Mouse (Mus musculus): Measurements from ENCODE around the gene Palld.
A peak's percentile ranks its signal among the peaks of the same experiment; 100 is the strongest.

Palld gene

DNA sequence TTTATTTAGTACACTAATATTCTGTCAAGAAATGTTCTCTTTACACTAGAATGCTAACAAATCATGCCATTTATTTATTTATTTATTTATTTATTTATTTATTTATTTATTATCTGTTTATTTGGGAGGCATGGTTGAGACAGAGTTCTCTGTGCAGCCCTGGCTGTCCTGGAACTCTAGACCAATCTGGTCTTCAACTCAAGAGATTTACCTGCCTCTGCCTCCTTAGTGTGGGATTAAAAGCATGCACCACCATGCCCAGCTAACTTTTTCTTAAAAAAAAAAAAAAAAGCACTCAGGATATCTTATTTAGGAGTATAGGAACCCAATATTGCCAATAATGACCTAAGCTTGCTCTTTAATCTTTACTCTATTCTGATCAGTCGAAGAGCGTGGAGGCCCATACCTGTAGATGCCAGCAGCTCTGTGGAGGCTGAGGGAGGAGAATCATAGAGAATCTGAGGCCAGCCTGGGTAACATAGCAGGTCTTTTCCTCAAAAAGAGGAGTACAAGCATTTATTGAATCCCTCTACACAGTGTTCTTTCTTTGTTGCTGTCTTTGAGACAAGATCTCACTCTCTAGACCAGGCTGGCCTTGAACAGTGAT, 415.5 kb downstream of the Palld start:
- DNase-seq = no peak

DNA sequence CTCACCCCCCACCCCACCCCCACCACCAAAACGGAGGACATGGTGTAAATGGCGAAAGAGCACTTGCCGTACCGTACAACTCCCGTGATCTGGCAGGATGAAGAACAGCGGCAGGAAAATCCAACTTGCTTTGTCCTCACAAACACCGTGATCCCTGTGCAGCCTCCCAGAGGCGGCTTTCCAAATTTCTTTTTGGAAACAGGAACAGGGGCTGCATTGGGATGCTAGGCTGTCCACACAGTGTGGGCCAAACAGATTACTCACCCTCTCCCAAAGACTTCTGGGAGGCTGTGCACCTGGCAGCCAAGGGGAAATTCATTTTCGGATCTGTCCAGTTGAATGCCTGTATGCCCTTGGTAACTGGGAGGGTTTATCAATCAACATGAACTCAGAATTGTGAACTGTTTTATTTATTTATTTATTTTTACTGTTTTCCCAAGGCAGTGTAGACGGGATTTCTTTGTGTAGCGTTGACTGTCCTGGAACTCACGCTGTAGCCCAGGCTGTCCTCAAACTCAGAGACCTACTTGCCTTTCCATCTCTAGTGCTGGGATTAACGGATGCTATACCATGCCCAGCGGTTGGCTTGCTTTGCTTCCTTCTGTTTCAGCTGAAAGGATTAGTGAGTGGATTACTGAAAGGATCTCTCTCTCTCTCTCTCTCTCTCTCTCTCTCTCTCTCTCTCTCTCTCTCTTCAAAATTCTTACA, 422.1 kb downstream of the Palld start:
- DNase-seq = no peak

DNA sequence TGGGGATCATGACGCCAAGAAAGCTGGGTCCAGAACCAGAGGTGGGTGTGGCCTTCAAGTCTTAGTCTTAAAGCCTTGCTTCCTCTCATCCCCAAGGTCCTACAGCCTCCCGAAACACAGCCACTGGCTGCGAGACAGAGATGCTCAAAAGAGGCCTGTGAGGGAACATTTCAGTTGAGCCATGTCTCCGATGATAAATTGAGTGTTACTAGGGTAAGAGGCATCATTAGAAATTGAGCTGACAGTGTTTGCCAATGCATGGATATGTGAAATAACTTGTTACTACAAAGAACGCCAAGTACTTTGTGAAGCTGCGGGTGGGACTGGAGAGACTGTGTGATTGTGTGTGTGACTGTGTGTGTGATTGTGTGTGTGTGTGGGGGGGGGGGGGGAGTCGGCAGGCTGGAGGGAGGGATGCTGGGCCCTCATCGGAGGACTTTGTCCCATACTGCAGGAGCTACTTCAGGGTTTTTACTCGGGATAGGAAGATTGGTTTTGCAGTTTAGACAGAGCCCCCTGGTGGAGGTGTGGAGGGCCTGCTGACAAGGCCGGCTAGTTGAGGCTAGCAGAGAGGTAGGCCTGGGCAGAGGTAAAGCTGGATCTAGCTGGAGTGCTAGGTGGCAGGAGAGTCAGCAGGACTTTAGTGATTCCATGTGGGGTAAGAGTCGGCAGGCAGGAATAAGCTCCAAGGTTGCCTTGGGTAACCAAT, 422.8 kb downstream of the Palld start:
- peak; percentile 58 for DNase-seq

DNA sequence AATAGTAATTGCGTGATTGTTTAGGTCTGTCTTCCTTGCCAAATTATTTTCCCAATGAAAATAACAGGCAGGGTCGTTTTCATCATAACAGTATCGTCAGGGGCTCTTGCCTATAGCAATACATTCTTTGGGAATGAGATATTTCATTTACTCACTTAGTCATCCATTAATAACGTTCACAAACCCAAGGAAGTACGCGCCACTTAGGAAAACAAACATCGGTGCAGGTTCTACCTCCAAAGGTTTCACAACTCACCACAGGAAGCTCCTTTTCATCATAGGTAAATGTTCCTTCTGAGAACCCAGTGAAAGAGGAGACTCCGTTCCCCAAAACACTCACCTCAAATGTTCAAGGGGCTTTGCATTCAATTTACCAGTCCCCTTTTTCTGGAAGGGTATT, 423.7 kb downstream of the Palld start:
- DNase-seq = no peak

DNA sequence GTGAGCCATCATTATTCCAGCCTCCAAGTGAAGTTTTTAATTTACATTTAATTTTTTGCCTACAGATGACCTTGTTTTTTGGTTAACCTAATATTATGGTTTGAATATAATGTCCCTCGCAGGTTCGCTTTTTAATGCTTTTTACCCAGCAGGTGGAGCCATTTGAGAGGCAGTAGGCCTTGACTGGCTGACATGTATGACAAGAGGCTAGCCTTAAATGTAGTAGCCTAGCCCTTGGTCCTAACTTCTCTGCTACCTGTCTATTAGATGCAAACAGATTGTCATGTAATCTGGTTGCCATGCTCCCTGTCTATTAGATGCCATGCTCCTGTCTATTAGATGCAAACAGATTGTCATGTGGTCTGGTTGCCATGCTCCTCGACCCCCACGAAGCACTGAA, 424.3 kb downstream of the Palld start:
- no peak for DNase-seq

DNA sequence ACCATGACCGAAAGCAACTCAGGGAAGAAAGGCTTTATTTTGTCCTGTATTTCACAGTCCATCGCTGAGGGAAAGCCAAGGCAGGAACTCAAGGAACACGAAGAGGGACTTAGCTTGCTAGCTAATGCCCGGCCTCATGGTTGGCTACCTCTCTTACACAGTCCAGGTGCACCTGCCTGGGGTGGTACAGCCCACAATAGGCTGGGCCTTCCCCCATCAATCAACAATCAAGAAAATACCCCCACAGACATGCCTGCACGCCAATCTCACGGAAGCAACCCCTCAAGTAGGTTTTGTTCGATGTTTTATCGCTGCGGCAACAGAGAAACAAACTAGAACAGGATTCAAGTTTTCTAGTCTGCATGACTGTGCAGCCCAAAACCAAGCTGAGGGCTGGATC, 426.3 kb downstream of the Palld start:
- DNase-seq = no peak

DNA sequence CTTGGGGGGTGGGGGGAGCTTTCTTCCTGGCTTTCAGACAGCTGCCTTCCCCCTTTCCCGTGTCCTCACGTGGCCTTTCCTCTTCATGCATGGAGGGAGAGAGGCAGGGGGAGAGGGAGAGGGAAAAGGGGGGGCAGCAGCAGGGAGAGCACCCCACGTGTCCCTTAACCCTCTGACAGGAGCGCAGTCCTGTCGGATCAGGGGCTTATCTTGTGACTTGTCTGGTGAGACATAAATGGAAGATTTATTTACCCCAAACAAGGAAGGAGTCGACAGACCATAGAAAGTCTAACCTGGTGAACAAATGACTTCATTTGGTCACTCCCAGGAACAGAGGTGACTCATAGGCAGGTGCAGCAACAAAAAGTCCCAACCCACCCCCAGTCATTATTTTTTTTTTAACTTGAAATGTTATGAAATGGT, 427.2 kb downstream of the Palld start:
- DNase-seq = no peak

DNA sequence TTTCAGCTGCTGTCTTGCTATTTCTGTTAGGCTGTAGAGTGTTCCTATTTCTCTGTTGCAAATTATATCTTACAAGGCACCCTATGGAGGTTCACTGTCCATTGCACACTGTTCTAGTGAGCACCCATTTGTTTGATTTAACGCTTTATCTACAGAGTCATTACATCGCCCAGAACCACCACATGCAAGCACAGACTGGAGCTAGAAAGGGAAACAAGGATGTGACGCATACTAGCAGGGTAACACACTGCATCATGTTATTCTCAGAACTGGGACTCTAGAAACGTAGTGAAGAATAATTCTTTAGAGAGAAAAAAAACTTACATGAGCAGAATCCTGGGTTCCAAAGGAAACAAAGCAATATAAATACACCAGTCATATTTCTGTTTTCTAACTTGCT, 432.3 kb downstream of the Palld start:
- DNase-seq = no peak

DNA sequence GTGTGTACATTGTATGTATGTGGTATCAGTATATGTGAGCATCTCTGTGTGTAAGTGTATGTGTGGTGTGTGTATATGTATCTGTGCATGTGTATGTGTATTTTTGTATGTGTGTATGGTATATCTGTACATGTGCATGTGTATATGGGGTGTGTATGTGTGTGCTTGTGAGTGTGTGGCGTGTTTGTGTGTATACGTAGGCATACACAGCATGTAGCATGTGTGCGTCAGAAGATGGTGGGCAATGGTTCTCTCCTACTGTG, 435.0 kb downstream of the Palld start:
- DNase-seq = no peak

DNA sequence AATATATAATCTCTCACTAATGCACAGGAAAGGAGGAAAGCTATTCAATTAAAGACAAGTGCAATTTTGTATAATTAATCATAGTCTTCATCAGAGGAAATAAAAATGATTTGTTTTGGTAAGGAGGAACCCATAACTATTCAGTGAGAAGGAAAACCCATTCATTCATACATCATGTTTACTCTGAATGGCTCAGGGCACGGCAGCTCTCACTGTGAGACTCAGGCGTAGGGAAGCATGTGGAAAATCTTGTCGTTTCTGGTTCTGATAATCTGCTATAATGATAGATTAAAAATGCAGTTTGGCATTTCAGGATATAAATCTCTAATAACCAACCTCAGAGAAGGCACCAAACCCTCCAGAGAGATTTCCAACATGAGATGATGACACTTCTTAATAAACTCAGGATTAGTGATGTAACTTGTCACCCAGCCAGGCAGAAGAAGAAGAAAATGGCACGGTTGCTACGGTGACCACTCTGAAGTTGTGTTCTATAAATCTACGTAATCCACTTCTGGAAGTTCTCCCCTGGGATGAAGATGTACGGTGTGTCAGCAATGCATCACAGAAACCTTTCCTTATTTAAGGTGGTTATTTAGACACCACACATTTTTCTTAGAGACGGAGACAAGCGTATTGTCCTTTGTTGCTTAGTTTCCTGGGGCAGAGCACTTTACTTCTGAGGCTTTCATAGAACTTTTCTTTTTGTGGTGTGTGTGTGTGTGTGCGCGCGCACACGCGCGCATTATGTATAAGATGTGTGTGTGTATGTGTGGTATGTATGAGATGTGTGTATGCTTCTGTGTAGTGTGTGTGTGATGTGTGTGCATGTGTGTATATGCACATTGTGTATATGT, 435.6 kb downstream of the Palld start:
- no peak for DNase-seq

DNA sequence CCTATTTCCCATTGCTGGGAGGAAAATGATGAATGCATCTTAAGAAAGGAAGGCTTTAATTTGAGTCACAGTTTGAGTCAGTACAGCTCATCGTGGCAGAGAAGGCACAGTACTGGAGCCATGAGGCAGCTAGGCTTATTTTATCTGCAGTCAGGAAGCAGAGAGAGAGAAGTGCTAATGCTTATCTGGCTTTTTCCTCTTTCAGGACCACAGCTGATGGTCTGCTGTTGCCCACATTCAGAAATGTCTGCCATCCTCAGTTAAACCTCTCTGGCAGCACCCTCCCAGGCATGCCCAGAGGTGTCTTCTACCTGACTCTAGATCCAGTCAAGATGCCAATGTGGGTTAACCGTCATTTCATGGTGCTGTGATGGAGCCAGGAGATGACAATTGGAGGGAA, 438.1 kb downstream of the Palld start:
- DNase-seq = no peak

DNA sequence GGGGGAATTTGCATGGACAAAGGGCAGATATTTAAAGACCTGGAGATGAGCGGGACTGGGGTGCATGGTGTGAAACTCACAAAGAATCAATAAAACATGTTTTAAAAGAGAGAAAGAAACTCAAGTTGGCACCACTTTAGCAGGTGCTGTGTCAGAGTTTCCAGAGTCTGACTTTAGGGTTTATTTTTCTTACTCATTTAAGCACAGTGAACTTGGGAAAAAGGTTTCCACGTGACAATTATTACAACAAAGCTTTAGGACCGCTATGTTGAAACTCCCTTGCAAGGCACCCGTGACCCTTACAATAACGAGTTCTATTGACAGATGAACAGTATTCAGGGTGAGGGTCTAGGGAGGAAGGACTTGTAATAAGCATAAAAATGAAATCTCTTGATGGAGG, 440.3 kb downstream of the Palld start:
- no peak for DNase-seq
